Mouse (Mus musculus) intestine, postnatal 0 days (tissue): Measurements from ENCODE around the gene Atf2. TPM values are rescaled to one million over a fixed set of nuclear protein-coding genes. Genes with fewer than 3 reads are reported as not detected.

Experiments used
- ATAC-seq: fragments of 200-750 bp; cut with Nextera tagmentation; 2 replicates; pipeline ENCODE4 v1.8.0; 2017; ENCODE audit warnings: mild to moderate bottlenecking, moderate TSS enrichment, moderate library complexity
- H3K27ac ChIP-seq: fragments of 300-500 bp; sonication (generic); 2 replicates; pipeline ENCODE4 v1.5.1; 2014; ENCODE audit warnings: mild to moderate bottlenecking, low read depth, low read length, moderate library complexity
- H3K27me3 ChIP-seq: fragments of 300-500 bp; sonication (generic); replicated peaks from 2 replicates; pipeline ENCODE4 v1.6.1; 2014; ENCODE audit warnings: low read length, mixed read lengths; ENCODE audit not compliant: control insufficient read depth, insufficient read depth
- H3K36me3 ChIP-seq: fragments of 300-500 bp; sonication (generic); 2 replicates; pipeline ENCODE4 v1.6.1; 2014; ENCODE audit warnings: mild to moderate bottlenecking, moderate library complexity; ENCODE audit not compliant: control insufficient read depth, insufficient read depth
- H3K4me1 ChIP-seq: fragments of 300-500 bp; sonication (generic); replicated peaks from 2 replicates; pipeline ENCODE4 v1.6.1; 2014; ENCODE audit warnings: antibody characterized with exemption, low read length, mixed read lengths; ENCODE audit not compliant: control insufficient read depth, insufficient read depth
- H3K4me2 ChIP-seq: fragments of 300-500 bp; sonication (generic); replicated peaks from 2 replicates; pipeline ENCODE4 v1.6.1; 2014; ENCODE audit warnings: low read depth, mild to moderate bottlenecking, moderate library complexity
- H3K4me3 ChIP-seq: fragments of 300-500 bp; sonication (generic); 2 replicates; pipeline ENCODE4 v1.5.1; 2014; ENCODE audit warnings: low read depth, low read length
- H3K9ac ChIP-seq: fragments of 300-500 bp; sonication (generic); 2 replicates; pipeline ENCODE4 v1.6.1; 2014; ENCODE audit warnings: mild to moderate bottlenecking, low read depth, low read length
- H3K9me3 ChIP-seq: fragments of 300-500 bp; sonication (generic); 2 replicates; pipeline ENCODE4 v1.6.1; 2016; ENCODE audit warnings: mixed run types; ENCODE audit not compliant: control insufficient read depth
- CTCF ChIP-seq: sonication (generic); IDR thresholded peaks from 2 replicates; pipeline ENCODE4 v1.5.1; 2016; ENCODE audit warnings: low read depth, mild to moderate bottlenecking, control low read depth, antibody characterized with exemption, moderate library complexity
- WGBS: fragments of 180-500 bp; shearing (Covaris S2); extraction: QIAGEN DNeasy Blood & Tissue Kit; methylation state at CpG from one replicate; pipeline ENCODE4 v1.1.7; 2014; 5-methylcytosine and 5-hydroxymethylcytosine counted together
- polyA plus RNA-seq: library from polyadenylated mRNA; unstranded; fragments of >200 nt; fragmentation: Nextera tagmentation; extraction: Ambion mirVana; gene quantifications from 2 replicates; pipeline ENCODE4 v1.2.1, GENCODE M21; 2015

The Atf2 gene
- polyA plus RNA-seq, 1 experiment from 2014 or later: 24.2 TPM

DNA sequence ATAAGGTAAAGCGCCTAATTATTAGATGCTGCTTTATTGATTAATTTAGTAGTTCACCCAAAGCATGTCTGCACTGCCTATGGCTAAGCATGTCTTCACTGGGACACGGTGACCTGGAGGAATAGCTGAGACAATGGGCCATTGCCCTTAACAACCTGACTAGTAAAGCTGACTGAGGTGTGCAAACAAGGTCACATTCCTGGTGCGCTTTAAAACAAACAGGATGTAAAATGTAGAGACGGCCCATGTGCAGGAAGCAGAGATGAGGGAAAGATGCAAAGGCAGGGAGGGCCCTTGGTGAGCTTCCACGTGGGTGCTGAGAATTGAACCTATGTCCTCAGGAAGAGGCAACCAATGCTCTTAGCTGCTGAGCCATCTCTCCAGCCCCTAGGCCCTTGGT lies 93.7 kb downstream of the Atf2 start:
- no peaks in the 10 kb centered on the region for H3K4me1 ChIP-seq
- H3K9ac ChIP-seq: no peak overlapping the region
- no peak for TF ChIP-seq CTCF
- H3K4me2 ChIP-seq: no peak overlapping the region
- H3K27me3 ChIP-seq: no peaks in the 10 kb centered on the region
- ATAC-seq: no peak
- no peak overlapping the region for H3K4me3 ChIP-seq
- H3K27ac ChIP-seq: no peak overlapping the region
- 34% methylated on average over 5 of the region's 5 CpGs for WGBS
- no peaks in the 10 kb centered on the region for H3K9me3 ChIP-seq
- no peaks in the 10 kb centered on the region for H3K36me3 ChIP-seq

DNA sequence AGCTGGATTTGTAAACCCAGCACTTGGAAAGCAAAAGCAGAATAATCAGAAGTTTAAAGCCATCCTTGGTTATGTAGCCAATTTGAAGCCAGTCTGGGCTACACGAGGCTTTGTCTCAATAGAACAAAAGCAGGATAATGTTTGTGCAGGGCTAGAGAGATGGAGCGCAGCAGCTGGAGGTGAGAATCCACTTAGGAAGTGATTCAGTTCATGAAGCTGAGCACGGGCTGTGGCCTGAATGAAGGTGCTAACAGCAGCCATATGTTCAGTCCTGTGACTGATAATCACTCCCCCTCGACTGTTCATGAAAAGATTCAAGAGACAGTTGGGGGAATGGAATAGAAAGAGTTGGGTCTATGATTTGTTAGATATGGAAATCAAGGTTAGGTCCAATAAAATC lies 94.3 kb downstream of the Atf2 start:
- WGBS: 48% methylated on average over 4 of the region's 4 CpGs
- no peaks in the 10 kb centered on the region for H3K4me1 ChIP-seq
- no peak for ATAC-seq
- no peak overlapping the region for H3K4me2 ChIP-seq
- TF ChIP-seq CTCF: no peak
- H3K4me3 ChIP-seq: no peak overlapping the region
- no peaks in the 10 kb centered on the region for H3K9me3 ChIP-seq
- H3K27ac ChIP-seq: no peak overlapping the region
- H3K36me3 ChIP-seq: no peaks in the 10 kb centered on the region
- H3K9ac ChIP-seq: no peak overlapping the region
- no peaks in the 10 kb centered on the region for H3K27me3 ChIP-seq

DNA sequence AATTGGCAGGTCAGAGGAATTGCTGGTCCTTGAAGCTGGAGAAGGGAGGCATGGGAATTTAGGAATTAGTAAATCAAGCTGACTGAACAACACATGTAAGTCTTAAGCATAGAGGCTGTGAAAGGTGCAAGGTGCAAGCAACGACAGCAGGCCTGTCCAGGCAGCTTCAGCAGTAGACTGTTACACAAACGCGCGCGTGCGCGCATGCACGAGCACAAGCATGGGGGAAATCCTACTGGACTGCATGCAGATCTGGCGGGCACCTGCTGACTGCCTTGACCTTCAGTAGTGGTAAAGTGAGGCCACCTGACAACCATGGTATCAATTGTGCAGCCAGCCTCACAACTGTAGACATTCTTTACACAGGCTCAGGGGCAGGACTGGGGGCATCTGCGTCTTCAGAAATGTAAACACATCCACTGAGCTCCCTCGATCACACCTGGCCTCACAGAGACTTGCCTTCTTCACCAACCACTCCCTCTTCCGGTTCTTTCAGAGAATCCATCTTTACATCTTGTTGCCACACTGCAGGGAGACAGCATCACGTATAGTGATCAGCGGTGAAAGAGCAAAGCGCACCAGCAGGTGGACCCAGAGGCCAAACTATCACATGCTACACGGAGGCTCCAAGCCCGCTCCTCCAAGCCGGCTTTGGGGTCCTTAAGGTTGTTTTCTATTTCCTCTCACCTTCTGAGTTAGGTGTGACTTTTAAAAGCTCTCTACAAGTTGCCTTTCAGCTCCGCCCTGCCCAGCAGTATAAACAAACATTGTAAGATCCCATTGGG lies 100.4 kb downstream of the Atf2 start:
- ATAC-seq: no peak

DNA sequence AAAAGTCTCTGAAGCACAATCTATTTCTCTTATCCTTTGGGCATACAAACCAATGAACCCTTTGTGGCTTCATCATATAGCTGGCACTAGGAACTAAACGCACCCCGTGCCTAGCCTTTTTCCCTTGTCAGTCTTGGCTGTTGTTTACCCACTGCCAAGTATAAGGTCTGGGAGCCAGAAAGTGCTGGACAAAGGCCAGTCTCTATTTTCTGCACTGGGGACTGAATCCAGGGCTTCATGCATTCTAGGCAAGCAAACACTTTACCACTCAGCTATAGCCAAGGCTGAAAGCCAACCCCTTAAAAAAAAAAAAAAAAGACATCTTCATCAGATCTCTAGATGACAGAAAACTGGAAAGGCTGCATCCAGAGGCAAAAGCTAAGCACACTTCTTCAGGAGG lies 102.1 kb downstream of the Atf2 start:
- Histone ChIP-seq H3K9ac (no peak overlapping the region), H3K27ac (no peak overlapping the region), H3K36me3 (no peaks in the 10 kb centered on the region), H3K9me3 (no peaks in the 10 kb centered on the region), H3K4me2 (no peak overlapping the region), H3K27me3 (no peaks in the 10 kb centered on the region), H3K4me1 (no peaks in the 10 kb centered on the region), H3K4me3 (no peak overlapping the region)
- ATAC-seq: no peak
- WGBS: 62% methylated on average over 2 of the region's 2 CpGs
- TF ChIP-seq CTCF: no peak

More for the DNA sequence above, 100.4 kb downstream of the Atf2 start:
- TF ChIP-seq CTCF: peak; percentile 70
- H3K9me3 ChIP-seq: no peaks in the 10 kb centered on the region
- no peak overlapping the region for H3K4me3 ChIP-seq
- H3K9ac ChIP-seq: no peak overlapping the region
- no peaks in the 10 kb centered on the region for H3K27me3 ChIP-seq
- H3K27ac ChIP-seq: no peak overlapping the region
- no peaks in the 10 kb centered on the region for H3K4me1 ChIP-seq
- WGBS: 47% methylated on average over 19 of the region's 19 CpGs
- peak overlapping the region; percentile 32; the same call in 1 of the 2 replicates for H3K4me2 ChIP-seq
- no peaks in the 10 kb centered on the region for H3K36me3 ChIP-seq

DNA sequence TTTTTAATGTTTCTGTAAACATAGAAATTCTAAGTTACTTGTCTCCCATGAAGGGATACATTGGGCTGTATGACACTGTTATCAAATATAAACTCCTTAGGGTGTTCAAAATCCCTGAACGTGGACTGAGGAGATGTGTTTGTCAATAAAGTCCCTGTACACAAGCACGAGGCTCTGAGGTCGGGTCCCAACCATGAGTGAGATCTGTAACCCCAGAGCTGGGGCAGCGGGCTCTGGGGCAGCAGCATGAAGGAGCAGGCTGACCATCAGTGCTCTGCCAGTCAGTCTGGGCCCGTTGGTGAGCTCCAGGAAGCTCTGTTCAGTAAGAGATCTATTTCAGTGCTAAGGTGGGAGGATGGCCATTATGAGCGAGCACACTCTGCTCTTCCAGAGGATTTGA lies 104.0 kb downstream of the Atf2 start:
- H3K36me3 ChIP-seq: no peaks in the 10 kb centered on the region
- no peak overlapping the region for H3K9ac ChIP-seq
- no peaks in the 10 kb centered on the region for H3K4me1 ChIP-seq
- no peak overlapping the region for H3K4me2 ChIP-seq
- H3K4me3 ChIP-seq: no peak overlapping the region
- H3K27me3 ChIP-seq: no peaks in the 10 kb centered on the region
- no peaks in the 10 kb centered on the region for H3K9me3 ChIP-seq
- H3K27ac ChIP-seq: no peak overlapping the region
- 77% methylated on average over 6 of the region's 6 CpGs for WGBS
- no peak for TF ChIP-seq CTCF
- ATAC-seq: no peak

DNA sequence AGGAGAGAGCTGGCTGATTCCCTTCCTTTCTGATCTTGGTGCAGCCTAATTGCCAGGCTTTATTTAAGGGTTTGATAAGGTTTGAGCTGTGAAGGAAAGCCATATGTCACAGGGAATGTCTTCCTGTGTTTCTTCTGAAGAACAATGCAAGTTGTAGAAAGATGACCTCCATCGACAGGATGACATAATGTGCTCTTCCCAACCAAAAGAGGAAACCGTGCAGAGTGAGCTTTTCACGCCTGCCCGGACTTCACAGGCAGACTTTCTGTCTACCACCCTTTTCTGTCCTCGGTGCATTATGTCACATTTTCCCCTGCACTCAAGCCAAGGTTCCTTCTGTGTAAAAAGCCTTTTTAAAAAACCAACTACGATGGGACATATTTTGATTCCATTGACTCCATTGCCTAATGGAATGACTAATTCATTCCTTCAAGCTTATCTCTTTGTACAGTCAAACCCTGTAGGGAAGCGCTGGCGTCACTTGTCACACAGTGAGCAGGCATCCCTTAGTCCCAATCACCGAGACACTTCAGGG lies 110.0 kb downstream of the Atf2 start:
- no peak for TF ChIP-seq CTCF
- H3K4me1 ChIP-seq: no peaks in the 10 kb centered on the region
- no peak for ATAC-seq
- H3K9ac ChIP-seq: no peak overlapping the region
- H3K9me3 ChIP-seq: no peaks in the 10 kb centered on the region
- no peak overlapping the region for H3K4me3 ChIP-seq
- H3K27ac ChIP-seq: no peak overlapping the region
- peaks cover 10% of the 10 kb centered on the region for H3K27me3 ChIP-seq
- no peak overlapping the region for H3K4me2 ChIP-seq
- WGBS: 57% methylated on average over 9 of the region's 9 CpGs
- H3K36me3 ChIP-seq: no peaks in the 10 kb centered on the region
